Mouse (Mus musculus) CH12.LX (cell line): ENCODE measurements around the gene Cacng2. TPM values are rescaled to one million over a fixed set of nuclear protein-coding genes. Genes with fewer than 3 reads are reported as not detected.

Experiments
- DNase-seq: peaks from one replicate; pipeline ENCODE4 v3.0.0-alpha.2; 2013; ENCODE audit errors: extremely low read depth
- H3K27ac ChIP-seq: 2 replicates; pipeline ENCODE4 v1.5.1; 2012; ENCODE audit warnings: low read depth, mild to moderate bottlenecking, control low read depth, moderate library complexity; ENCODE audit not compliant: insufficient read depth
- H3K27me3 ChIP-seq: replicated peaks from 2 replicates; pipeline ENCODE3; 2012; ENCODE audit warnings: inconsistent platforms
- H3K36me3 ChIP-seq, 2 experiments: replicated peaks in 1 of 2; 2 replicates each; pipeline versions ENCODE3 to v1.6.1; 2012; ENCODE audit warnings: inconsistent platforms in 1 of 2, low read length in 1 of 2, mild to moderate bottlenecking in 1 of 2, mixed read lengths in 1 of 2, moderate library complexity in 1 of 2; ENCODE audit not compliant: control insufficient read depth in 1 of 2, insufficient read depth in 1 of 2
- H3K4me1 ChIP-seq, 2 experiments: 2 replicates each; pipeline ENCODE4 v1.6.1; 2012; ENCODE audit warnings: inconsistent platforms in 1 of 2, moderate library complexity in 1 of 2; ENCODE audit not compliant: insufficient read depth in 2 of 2, control insufficient read depth in 1 of 2
- H3K4me2 ChIP-seq: 2 replicates; pipeline ENCODE4 v1.6.1; 2012; ENCODE audit warnings: low read depth, mild to moderate bottlenecking, control low read depth; ENCODE audit not compliant: poor library complexity, insufficient read depth, severe bottlenecking
- H3K4me3 ChIP-seq, 3 experiments: fragments of 150-350 bp in 1 of 3; sonication (generic) in 1 of 3; replicated peaks in 1 of 3; 2 replicates each; pipeline versions ENCODE3 to v1.5.1; 2011 to 2012; ENCODE audit warnings: low read depth in 2 of 3, low read length in 2 of 3, mild to moderate bottlenecking in 2 of 3, moderate library complexity in 2 of 3, control low read depth in 1 of 3, improper control_type of control experiment in 1 of 3, inconsistent platforms in 1 of 3, mixed read lengths in 1 of 3; ENCODE audit not compliant: poor library complexity in 1 of 3
- H3K79me2 ChIP-seq: replicated peaks from 2 replicates; pipeline ENCODE4 v1.6.1; 2012; ENCODE audit warnings: mild to moderate bottlenecking, moderate library complexity; ENCODE audit not compliant: control insufficient read depth, poor library complexity, insufficient read depth, severe bottlenecking; ENCODE audit errors: extremely low read depth
- H3K9ac ChIP-seq: 2 replicates; pipeline ENCODE4 v1.6.1; 2012; ENCODE audit warnings: low read depth, mild to moderate bottlenecking, control low read depth, moderate library complexity; ENCODE audit not compliant: insufficient read depth
- H3K9me3 ChIP-seq: replicated peaks from 2 replicates; pipeline ENCODE3; 2012; ENCODE audit warnings: low read length, inconsistent platforms, mixed read lengths
- BHLHE40 ChIP-seq: IDR thresholded peaks from 2 replicates; pipeline ENCODE4 v1.6.1; 2011; ENCODE audit warnings: mild to moderate bottlenecking, low read depth, low read length, improper control_type of control experiment
- EP300 ChIP-seq: IDR thresholded peaks from 2 replicates; pipeline ENCODE4 v1.6.1; 2011; ENCODE audit warnings: low read length, improper control_type of control experiment
- JUN ChIP-seq: IDR thresholded peaks from 2 replicates; pipeline ENCODE4 v1.6.1; 2011; ENCODE audit warnings: low read depth, mild to moderate bottlenecking, low read length, improper control_type of control experiment, moderate library complexity; ENCODE audit not compliant: insufficient read depth
- JUND ChIP-seq: conservative IDR thresholded peaks from 2 replicates; pipeline ENCODE4 v1.6.1; 2011; ENCODE audit warnings: low read depth, low read length, improper control_type of control experiment
- KAT2A ChIP-seq: IDR thresholded peaks from 2 replicates; pipeline ENCODE4 v1.6.1; 2012; ENCODE audit warnings: low read length, improper control_type of control experiment, inconsistent platforms; ENCODE audit not compliant: insufficient replicate concordance
- NELFE ChIP-seq: IDR thresholded peaks from 2 replicates; pipeline ENCODE4 v1.6.1; 2011; ENCODE audit warnings: low read depth, low read length, improper control_type of control experiment
- NRF1 ChIP-seq: IDR thresholded peaks from 2 replicates; pipeline ENCODE4 v1.6.1; 2014; ENCODE audit warnings: low read depth, mild to moderate bottlenecking, inconsistent platforms, low read length, improper control_type of control experiment, moderate library complexity
- POLR2AphosphoS2 ChIP-seq: IDR thresholded peaks from 2 replicates; pipeline ENCODE4 v1.6.1; 2011; ENCODE audit warnings: low read depth, low read length, improper control_type of control experiment
- SIN3A ChIP-seq: IDR thresholded peaks from 2 replicates; pipeline ENCODE4 v1.6.1; 2012; ENCODE audit warnings: low read length, improper control_type of control experiment, inconsistent platforms
- SMC3 ChIP-seq: IDR thresholded peaks from 2 replicates; pipeline ENCODE4 v1.6.1; 2011; ENCODE audit warnings: low read depth, low read length, improper control_type of control experiment
- TBP ChIP-seq: conservative IDR thresholded peaks from 2 replicates; pipeline ENCODE4 v1.6.1; 2011; ENCODE audit warnings: low read depth, low read length, improper control_type of control experiment
- UBTF ChIP-seq: IDR thresholded peaks from 2 replicates; pipeline ENCODE4 v1.6.1; 2012; ENCODE audit warnings: low read depth, mild to moderate bottlenecking, inconsistent platforms, low read length, improper control_type of control experiment, moderate library complexity
- ZMIZ1 ChIP-seq: IDR thresholded peaks from 2 replicates; pipeline ENCODE4 v1.6.1; 2012; ENCODE audit warnings: low read depth, mild to moderate bottlenecking, inconsistent platforms, low read length, improper control_type of control experiment
- dilution Hi-C: fragments of 300-500 bp; cut with MboI; formaldehyde crosslinking; loops from 2 replicates; pipeline ENCODE4 v1.14.3; 2020; ENCODE audit warnings: low sequenced_read_pairs; ENCODE audit not compliant: extremely low pct_unique_long_range_greater_than_20kb, extremely low pct_ligation_motif_present
- in situ Hi-C: fragments of 300-500 bp; cut with MboI; formaldehyde crosslinking; loops from 3 replicates; pipeline ENCODE4 v1.14.3; 2019; ENCODE audit warnings: low sequenced_read_pairs, low pct_ligation_motif_present, low pct_unique_long_range_greater_than_20kb, mixed read lengths
- polyA plus RNA-seq: library from polyadenylated mRNA; unstranded; fragments of >175 nt; gene quantifications from 2 replicates; pipeline ENCODE4 v1.2.1, GENCODE M21; 2012; ENCODE audit warnings: low read depth; ENCODE audit not compliant: insufficient read length
- total RNA-seq, 2 experiments: library from RNA; depleted of rRNA; stranded (reverse); fragments of 300-350 nt in 1 of 2; fragments of >200 nt in 1 of 2; gene quantifications; 2 replicates each; pipeline ENCODE4 v1.2.3; 2012 to 2014

Cacng2 gene
- total and polyA plus RNA-seq, 3 experiments, result not detected

- H3K27me3 ChIP-seq, result peaks cover 45% of the 10 kb centered on the region
- peaks cover 0 to 3% of the 10 kb centered on the region in 2 experiments; a peak in 1 of 4 replicates for H3K4me1 ChIP-seq
- no peak for DNase-seq
- in situ Hi-C loops, result no loop called here
- no peak overlapping the region for H3K9ac ChIP-seq
- dilution Hi-C loops, result no loop called here
- TF ChIP-seq JUND (no peak), EP300 (no peak)
- TF ChIP-seq, all 38 proteins: peak for 0
- Histone ChIP-seq H3K27ac (no peak overlapping the region), H3K79me2 (no peaks in the 10 kb centered on the region), H3K4me2 (no peak overlapping the region), H3K36me3 (no peaks in the 10 kb centered on the region), H3K9me3 (no peaks in the 10 kb centered on the region), H3K4me3 (no peak overlapping the region)
Measured at GRCm38 (mm10) chr15:78082149-78082548, 37.7 kb downstream of the Cacng2 start.

- no peak overlapping the region for H3K9ac ChIP-seq
- TF ChIP-seq SIN3A, result no peak
- TF ChIP-seq NRF1, result no peak
- TF ChIP-seq ZMIZ1, result no peak
- no peak for TF ChIP-seq POLR2AphosphoS2
- TF ChIP-seq SMC3, result no peak
- TF ChIP-seq BHLHE40, result no peak
- no peak for TF ChIP-seq KAT2A
- TF ChIP-seq JUN, result no peak
- TF ChIP-seq NELFE, result no peak
- TF ChIP-seq UBTF, result no peak
- no peak for TF ChIP-seq JUND
- H3K27me3 ChIP-seq, result peaks cover 52% of the 10 kb centered on the region
- no peak overlapping the region for H3K27ac ChIP-seq
- no peaks in the 10 kb centered on the region for H3K9me3 ChIP-seq
- H3K4me3 ChIP-seq, result no peak overlapping the region
- in situ Hi-C loops (no loop called here), dilution Hi-C loops (no loop called here)
- H3K79me2 ChIP-seq, result no peaks in the 10 kb centered on the region
- H3K4me1 ChIP-seq, result peaks cover 0 to 3% of the 10 kb centered on the region in 2 experiments; a peak in 1 of 4 replicates
- H3K4me2 ChIP-seq, result no peak overlapping the region
- no peaks in the 10 kb centered on the region for H3K36me3 ChIP-seq
- no peak for DNase-seq
Measured at GRCm38 (mm10) chr15:78081384-78081783, 38.4 kb downstream of the Cacng2 start.

GRCm38 (mm10) chr15:78080326-78080725 lies 39.5 kb downstream of the Cacng2 start:
- Histone ChIP-seq H3K9me3 (no peaks in the 10 kb centered on the region), H3K4me3 (no peak overlapping the region), H3K4me2 (no peak overlapping the region), H3K27ac (no peak overlapping the region), H3K79me2 (no peaks in the 10 kb centered on the region), H3K36me3 (no peaks in the 10 kb centered on the region), H3K4me1 (peaks cover 0 to 3% of the 10 kb centered on the region in 2 experiments; a peak in 1 of 4 replicates), H3K9ac (no peak overlapping the region), H3K27me3 (peaks cover 56% of the 10 kb centered on the region)
- in situ Hi-C loops, result no loop called here
- TF ChIP-seq TBP (no peak), JUND (no peak), SIN3A (no peak)
- no peak for DNase-seq
- dilution Hi-C loops, result no loop called here
